Mouse (Mus musculus) MEL (cell line): ENCODE measurements at regions not wholly inside any gene's neighbourhood (a gene's known extent, or its start where the extent isn't known, plus 50 kb on each side); places are given as distances from the start of the nearest gene placed in this dataset.
A peak's percentile ranks its signal among the peaks of the same experiment; 100 is the strongest.

ENCODE experiments used
- DNase-seq: peaks from one replicate; pipeline ENCODE4 v3.0.0; 2011; ENCODE audit warnings: low read depth, low spot score
- H3K27ac ChIP-seq: 2 replicates; pipeline ENCODE4 v1.5.1; 2012; ENCODE audit warnings: low read depth, mild to moderate bottlenecking, control low read depth, low read length, moderate library complexity; ENCODE audit not compliant: control insufficient read depth
- H3K27me3 ChIP-seq, 2 experiments: fragments of 150-350 bp in 1 of 2; sonication (generic) in 1 of 2; 2 replicates each; pipeline ENCODE4 v1.6.1; 2012; ENCODE audit warnings: low read length in 2 of 2, mild to moderate bottlenecking in 2 of 2, improper control_type of control experiment in 1 of 2, moderate library complexity in 1 of 2; ENCODE audit not compliant: insufficient read depth in 2 of 2, control insufficient read depth in 1 of 2
- H3K36me3 ChIP-seq, 2 experiments: 2 replicates each; pipeline ENCODE4 v1.6.1; 2012 to 2014; ENCODE audit warnings: low read length in 2 of 2, improper control_type of control experiment in 1 of 2, inconsistent platforms in 1 of 2, mild to moderate bottlenecking in 1 of 2; ENCODE audit not compliant: insufficient read depth in 2 of 2, control insufficient read depth in 1 of 2
- H3K4me1 ChIP-seq, 2 experiments: fragments of 150-350 bp in 1 of 2; sonication (generic) in 1 of 2; 2 replicates each; pipeline ENCODE4 v1.6.1; 2012; ENCODE audit warnings: low read length in 2 of 2, improper control_type of control experiment in 1 of 2, mild to moderate bottlenecking in 1 of 2; ENCODE audit not compliant: insufficient read depth in 2 of 2, control insufficient read depth in 1 of 2
- H3K4me3 ChIP-seq, 2 experiments: fragments of 150-350 bp in 1 of 2; sonication (generic) in 1 of 2; 2 replicates each; pipeline ENCODE4 v1.5.1; 2012; ENCODE audit warnings: low read depth in 2 of 2, low read length in 2 of 2, mild to moderate bottlenecking in 2 of 2, moderate library complexity in 2 of 2, control low read depth in 1 of 2, improper control_type of control experiment in 1 of 2; ENCODE audit not compliant: control insufficient read depth in 1 of 2, insufficient read depth in 1 of 2
- H3K79me2 ChIP-seq: 2 replicates; pipeline ENCODE4 v1.6.1; 2012; ENCODE audit warnings: mild to moderate bottlenecking, low read length, moderate library complexity; ENCODE audit not compliant: control insufficient read depth, poor library complexity, insufficient read depth
- H3K9ac ChIP-seq: 2 replicates; pipeline ENCODE4 v1.6.1; 2012; ENCODE audit warnings: low read depth, mild to moderate bottlenecking, control low read depth, low read length, moderate library complexity; ENCODE audit not compliant: control insufficient read depth, poor library complexity, severe bottlenecking
- H3K9me3 ChIP-seq: fragments of 150-350 bp; sonication (generic); replicated peaks from 2 replicates; pipeline ENCODE4 v1.6.1; 2012; ENCODE audit warnings: mild to moderate bottlenecking, low read length, improper control_type of control experiment, moderate library complexity; ENCODE audit not compliant: insufficient read depth
- CTCF ChIP-seq, 3 experiments: IDR thresholded peaks in 2 of 3; conservative IDR thresholded peaks in 1 of 3; 2 replicates each; pipeline ENCODE4 v1.5.1; 2011 to 2012; ENCODE audit warnings: low read length in 3 of 3, low read depth in 2 of 3, mild to moderate bottlenecking in 2 of 3, improper control_type of control experiment in 1 of 3, inconsistent platforms in 1 of 3, mixed read lengths in 1 of 3, moderate library complexity in 1 of 3; ENCODE audit not compliant: control insufficient read depth in 1 of 3, insufficient read depth in 1 of 3, poor library complexity in 1 of 3, severe bottlenecking in 1 of 3
- ETS1 ChIP-seq: IDR thresholded peaks from 2 replicates; pipeline ENCODE4 v1.6.1; 2012; ENCODE audit warnings: low read depth, mild to moderate bottlenecking, inconsistent platforms, low read length, improper control_type of control experiment, moderate library complexity
- HCFC1 ChIP-seq: IDR thresholded peaks from 2 replicates; pipeline ENCODE4 v1.6.1; 2012; ENCODE audit warnings: low read depth, mild to moderate bottlenecking, inconsistent platforms, low read length, improper control_type of control experiment, moderate library complexity
- JUND ChIP-seq: IDR thresholded peaks from 2 replicates; pipeline ENCODE4 v1.6.1; 2011; ENCODE audit warnings: low read depth, mild to moderate bottlenecking, improper control_type of control experiment, low read length
- MAX ChIP-seq: IDR thresholded peaks from 2 replicates; pipeline ENCODE4 v1.6.1; 2011; ENCODE audit warnings: low read length, improper control_type of control experiment
- NRF1 ChIP-seq: IDR thresholded peaks from 2 replicates; pipeline ENCODE4 v1.6.1; 2014; ENCODE audit warnings: low read depth, mild to moderate bottlenecking, inconsistent platforms, low read length, improper control_type of control experiment, moderate library complexity; ENCODE audit not compliant: poor library complexity, insufficient read depth, severe bottlenecking
- POLR2AphosphoS5 ChIP-seq: IDR thresholded peaks from 2 replicates; pipeline ENCODE4 v1.6.1; 2012; ENCODE audit warnings: low read depth, borderline replicate concordance, mild to moderate bottlenecking, inconsistent platforms, low read length, moderate library complexity, mixed read lengths
- TCF12 ChIP-seq: IDR thresholded peaks from 2 replicates; pipeline ENCODE4 v1.6.1; 2014; ENCODE audit warnings: low read depth, mild to moderate bottlenecking, inconsistent platforms, low read length, improper control_type of control experiment, moderate library complexity
- USF2 ChIP-seq, 2 experiments: IDR thresholded peaks; 2 replicates each; pipeline ENCODE4 v1.6.1; 2011 to 2012; ENCODE audit warnings: improper control_type of control experiment in 2 of 2, low read length in 2 of 2, borderline replicate concordance in 1 of 2, inconsistent platforms in 1 of 2, low read depth in 1 of 2, mild to moderate bottlenecking in 1 of 2; ENCODE audit not compliant: insufficient read depth in 1 of 2
- ZKSCAN1 ChIP-seq: IDR thresholded peaks from 2 replicates; pipeline ENCODE4 v1.6.1; 2012; ENCODE audit warnings: low read depth, mild to moderate bottlenecking, inconsistent platforms, low read length, improper control_type of control experiment, moderate library complexity
- ZNF384 ChIP-seq: IDR thresholded peaks from 2 replicates; pipeline ENCODE4 v1.6.1; 2012; ENCODE audit warnings: low read depth, mild to moderate bottlenecking, inconsistent platforms, low read length, improper control_type of control experiment

- H3K27ac ChIP-seq, result no peak overlapping the region
- H3K9ac ChIP-seq, result no peak overlapping the region
- no peak overlapping the region for H3K4me3 ChIP-seq
- H3K79me2 ChIP-seq, result no peaks in the 10 kb centered on the region
- TF ChIP-seq JUND, result no peak
- no peak for DNase-seq
- no peaks in the 10 kb centered on the region for H3K27me3 ChIP-seq
- H3K4me1 ChIP-seq, result no peaks in the 10 kb centered on the region
- no peaks in the 10 kb centered on the region for H3K36me3 ChIP-seq
- H3K9me3 ChIP-seq, result no peaks in the 10 kb centered on the region
Measured at GRCm38 (mm10) chr3:22892735-22893134, 816.3 kb downstream of the Tbl1xr1 start.

- Histone ChIP-seq H3K4me3 (no peak overlapping the region), H3K4me1 (no peaks in the 10 kb centered on the region), H3K36me3 (no peaks in the 10 kb centered on the region), H3K9me3 (no peaks in the 10 kb centered on the region), H3K27ac (no peak overlapping the region), H3K79me2 (no peaks in the 10 kb centered on the region), H3K27me3 (no peaks in the 10 kb centered on the region), H3K9ac (no peak overlapping the region)
- peak; percentile 35 for DNase-seq
- TF ChIP-seq TCF12 (no peak), POLR2AphosphoS5 (no peak), ZNF384 (no peak), MAX (no peak), USF2 (IDR thresholded peaks at IDR 0.05; ENCODE audit: borderline replicate concordance in 1 of 2, insufficient read depth in 1 of 2, low read depth in 1 of 2, low read length in 2 of 2) (no peak)
Measured at GRCm38 (mm10) chr3:22897651-22898050, 821.2 kb downstream of the Tbl1xr1 start.

- Histone ChIP-seq H3K79me2 (no peaks in the 10 kb centered on the region), H3K27me3 (no peaks in the 10 kb centered on the region), H3K9me3 (no peaks in the 10 kb centered on the region), H3K27ac (no peak overlapping the region), H3K36me3 (no peaks in the 10 kb centered on the region), H3K4me3 (no peak overlapping the region), H3K4me1 (no peaks in the 10 kb centered on the region), H3K9ac (no peak overlapping the region)
- DNase-seq, result peak; percentile 7
- TF ChIP-seq CTCF (IDR thresholded peaks at IDR 0.05 in 2 of 3, conservative IDR thresholded peaks at IDR 0.05 in 1 of 3; ENCODE audit: control insufficient read depth in 1 of 3, insufficient read depth in 1 of 3, low read depth in 2 of 3, low read length in 3 of 3, poor library complexity in 1 of 3, severe bottlenecking in 1 of 3) (no peak), ETS1 (no peak), ZKSCAN1 (no peak), HCFC1 (no peak), NRF1 (no peak)
Measured at GRCm38 (mm10) chr3:22900966-22901365, 824.5 kb downstream of the Tbl1xr1 start.
